Mouse (Mus musculus) hindbrain, embryonic 15.5 days (tissue): ENCODE measurements around the gene Tob2. TPM values are rescaled to one million over a fixed set of nuclear protein-coding genes. Genes with fewer than 3 reads are reported as not detected.

ENCODE experiments used
- ATAC-seq: fragments of 200-750 bp; cut with Nextera tagmentation; 2 replicates; pipeline ENCODE4 v1.8.0; 2017; ENCODE audit warnings: low read depth, moderate number of reproducible peaks, moderate TSS enrichment; ENCODE audit not compliant: low FRiP score
- H3K27ac ChIP-seq: fragments of 300-500 bp; sonication (generic); replicated peaks from 2 replicates; pipeline ENCODE4 v1.5.1; 2015; ENCODE audit warnings: mild to moderate bottlenecking, inconsistent platforms
- H3K27me3 ChIP-seq: fragments of 300-500 bp; sonication (generic); 2 replicates; pipeline ENCODE4 v1.6.1; 2015; ENCODE audit warnings: control low read depth, inconsistent platforms
- H3K36me3 ChIP-seq: fragments of 300-500 bp; sonication (generic); 2 replicates; pipeline ENCODE4 v1.6.1; 2015; ENCODE audit warnings: control low read depth, inconsistent platforms
- H3K4me1 ChIP-seq: fragments of 300-500 bp; sonication (generic); replicated peaks from 2 replicates; pipeline ENCODE4 v1.6.1; 2015; ENCODE audit warnings: control low read depth, inconsistent platforms
- H3K4me2 ChIP-seq: fragments of 300-500 bp; sonication (generic); 2 replicates; pipeline ENCODE4 v1.6.1; 2015; ENCODE audit warnings: moderate library complexity, mild to moderate bottlenecking, inconsistent platforms
- H3K4me3 ChIP-seq: fragments of 300-500 bp; sonication (generic); 2 replicates; pipeline ENCODE4 v1.5.1; 2015; ENCODE audit warnings: mild to moderate bottlenecking, inconsistent platforms
- H3K9ac ChIP-seq: fragments of 300-500 bp; sonication (generic); 2 replicates; pipeline ENCODE4 v1.6.1; 2015; ENCODE audit warnings: inconsistent platforms
- H3K9me3 ChIP-seq: fragments of 300-500 bp; sonication (generic); 2 replicates; pipeline ENCODE4 v1.6.1; 2016; ENCODE audit warnings: control low read depth, inconsistent platforms
- WGBS: fragments of 180-500 bp; shearing (Covaris S2); methylation state at CpG from one replicate; pipeline ENCODE4 v1.1.7; 2015; 5-methylcytosine and 5-hydroxymethylcytosine counted together
- polyA plus RNA-seq: library from polyadenylated mRNA; unstranded; fragments of >200 nt; fragmentation: Nextera tagmentation; extraction: Ambion mirVana; gene quantifications from 2 replicates; pipeline ENCODE4 v1.2.1, GENCODE M21; 2015

Tob2 gene
- polyA plus RNA-seq, 1 experiment from 2014 or later, result 17.4 TPM

GRCm38 (mm10) chr15:81803425-81803951, 55.1 kb downstream of the Tob2 start:
- peak overlapping the region; percentile 32; the same call in 1 of the 2 replicates for H3K9ac ChIP-seq
- H3K4me1 ChIP-seq, result peaks cover 26% of the 10 kb centered on the region
- H3K27me3 ChIP-seq, result no peaks in the 10 kb centered on the region
- WGBS, result 65% methylated on average over 4 of the region's 4 CpGs
- H3K36me3 ChIP-seq, result no peaks in the 10 kb centered on the region
- H3K27ac ChIP-seq, result no peak overlapping the region
- H3K4me2 ChIP-seq, result peak overlapping the region; percentile 58
- H3K4me3 ChIP-seq, result no peak overlapping the region; the same call in 1 of the 2 replicates
- H3K9me3 ChIP-seq, result no peaks in the 10 kb centered on the region
- no peak for ATAC-seq

- 14% methylated on average over 8 of the region's 8 CpGs for WGBS
- H3K9me3 ChIP-seq, result no peaks in the 10 kb centered on the region
- H3K27me3 ChIP-seq, result no peaks in the 10 kb centered on the region
- H3K4me2 ChIP-seq, result peak overlapping the region; percentile 58
- H3K4me1 ChIP-seq, result peaks cover 26% of the 10 kb centered on the region
- H3K36me3 ChIP-seq, result no peaks in the 10 kb centered on the region
- ATAC-seq, result no peak
- peak overlapping the region; percentile 29 for H3K4me3 ChIP-seq
- H3K27ac ChIP-seq, result peak overlapping the region; percentile 58
- H3K9ac ChIP-seq, result peak overlapping the region; percentile 32
These were observed 55.6 kb downstream of the Tob2 start for GRCm38 (mm10) chr15:81802941-81803351.

GRCm38 (mm10) chr15:81802001-81802890, 56.4 kb downstream of the Tob2 start, which contains the start of gene Tef:
Tef (plus strand) TSS chr15:81802421.
- Histone ChIP-seq H3K27me3 (no peaks in the 10 kb centered on the region), H3K4me3 (peak within 1 kb of the TSS; percentile 29), H3K36me3 (no peaks in the 10 kb centered on the region), H3K9me3 (no peaks in the 10 kb centered on the region), H3K4me2 (peak within 1 kb of the TSS; percentile 58), H3K4me1 (peaks cover 26% of the 10 kb centered on the region), H3K9ac (peak within 1 kb of the TSS; percentile 32), H3K27ac (peak within 1 kb of the TSS; percentile 58)
- 25% methylated on average over 19 of the region's 19 CpGs for WGBS
- ATAC-seq, result peak; percentile 97

GRCm38 (mm10) chr15:81800391-81800790, 58.2 kb downstream of the Tob2 start:
- H3K27ac ChIP-seq, result no peak overlapping the region
- WGBS, result 84% methylated on average over 3 of the region's 3 CpGs
- no peaks in the 10 kb centered on the region for H3K9me3 ChIP-seq
- peaks cover 26% of the 10 kb centered on the region for H3K4me1 ChIP-seq
- H3K27me3 ChIP-seq, result no peaks in the 10 kb centered on the region
- H3K9ac ChIP-seq, result no peak overlapping the region
- no peak overlapping the region for H3K4me3 ChIP-seq
- no peaks in the 10 kb centered on the region for H3K36me3 ChIP-seq
- no peak overlapping the region for H3K4me2 ChIP-seq
- no peak for ATAC-seq

- H3K27ac ChIP-seq, result no peak overlapping the region
- 87% methylated on average over 4 of the region's 4 CpGs for WGBS
- H3K4me2 ChIP-seq, result no peak overlapping the region
- H3K36me3 ChIP-seq, result peaks cover 10% of the 10 kb centered on the region
- no peak overlapping the region for H3K9ac ChIP-seq
- no peak for ATAC-seq
- no peaks in the 10 kb centered on the region for H3K9me3 ChIP-seq
- H3K27me3 ChIP-seq, result no peaks in the 10 kb centered on the region
- peaks cover 16% of the 10 kb centered on the region for H3K4me1 ChIP-seq
- H3K4me3 ChIP-seq, result no peak overlapping the region
These were observed 60.2 kb downstream of the Tob2 start for GRCm38 (mm10) chr15:81798421-81798820.

Other genes starting within 250 kb of the Tob2 start
- gene L3mbtl2, start 194.9 kb downstream of the Tob2 start, polyA plus RNA-seq, result 27.6 and 32.7 TPM in 2 replicates
- 33.8 and 38.2 TPM in 2 replicates for gene Chadl, start 161.5 kb downstream of the Tob2 start, polyA plus RNA-seq
- gene Zc3h7b, start 113.7 kb downstream of the Tob2 start, polyA plus RNA-seq, result 47.6 and 49.8 TPM in 2 replicates
- 154 and 157 TPM in 2 replicates for gene Rangap1, start 113.3 kb downstream of the Tob2 start, polyA plus RNA-seq
- gene Tef, start 56.4 kb downstream of the Tob2 start, polyA plus RNA-seq, result 23.7 and 25.3 TPM in 2 replicates
- gene Phf5a, start 13.1 kb upstream of the Tob2 start, polyA plus RNA-seq, result 119 and 123 TPM in 2 replicates
- gene Aco2, start 13.5 kb upstream of the Tob2 start, polyA plus RNA-seq, result 282 and 287 TPM in 2 replicates
- 87.3 and 92.0 TPM in 2 replicates for gene Polr3h, start 67.4 kb upstream of the Tob2 start, polyA plus RNA-seq
- 213 and 253 TPM in 2 replicates for gene Csdc2, start 78.0 kb upstream of the Tob2 start, polyA plus RNA-seq
- 102 and 108 TPM in 2 replicates for gene Pmm1, start 102.1 kb upstream of the Tob2 start, polyA plus RNA-seq
- gene 1700029P11Rik, start 121.7 kb upstream of the Tob2 start, polyA plus RNA-seq, result not detected in 2 replicates
- gene Xrcc6, start 129.0 kb upstream of the Tob2 start, polyA plus RNA-seq, result 40.8 and 43.4 TPM in 2 replicates
- gene Desi1, start 175.1 kb upstream of the Tob2 start, polyA plus RNA-seq, result 52.6 and 55.1 TPM in 2 replicates
- 237 and 238 TPM in 2 replicates for gene Snu13, start 188.8 kb upstream of the Tob2 start, polyA plus RNA-seq
- gene 4930407I10Rik, start 200.4 kb upstream of the Tob2 start, polyA plus RNA-seq, result not detected in 2 replicates
- 0.08 and 0.09 TPM in 2 replicates for gene Mei1, start 211.2 kb upstream of the Tob2 start, polyA plus RNA-seq